Mouse (Mus musculus) heart, embryonic 14.5 days (tissue): ENCODE results near the gene Fbrsl1. TPM values are rescaled to one million over a fixed set of nuclear protein-coding genes. Genes with fewer than 3 reads are reported as not detected.

ENCODE experiments used
- ATAC-seq: fragments of 200-750 bp; cut with Nextera tagmentation; 2 replicates; pipeline ENCODE4 v1.8.0; 2017; ENCODE audit warnings: low read depth, moderate TSS enrichment; ENCODE audit not compliant: insufficient number of reproducible peaks, insufficient read depth, low FRiP score
- H3K27ac ChIP-seq, 2 experiments: fragments of 200-500 bp in 1 of 2; fragments of 300-500 bp in 1 of 2; sonication (generic) in 1 of 2; replicated peaks in 1 of 2; 2 replicates each; pipeline ENCODE4 v1.5.1; 2012 to 2014; ENCODE audit warnings: low read depth in 2 of 2, low read length in 2 of 2, control low read depth in 1 of 2, mild to moderate bottlenecking in 1 of 2, mixed read lengths in 1 of 2; ENCODE audit not compliant: control insufficient read depth in 1 of 2, insufficient read depth in 1 of 2
- H3K27me3 ChIP-seq: fragments of 300-500 bp; sonication (generic); 2 replicates; pipeline ENCODE4 v1.6.1; 2014; ENCODE audit warnings: mild to moderate bottlenecking, low read length, control low read depth; ENCODE audit not compliant: control insufficient read depth, insufficient read depth
- H3K36me3 ChIP-seq: fragments of 300-500 bp; sonication (generic); 2 replicates; pipeline ENCODE4 v1.6.1; 2014; ENCODE audit warnings: mild to moderate bottlenecking, control low read depth, low read length, mixed read lengths; ENCODE audit not compliant: control insufficient read depth, insufficient read depth
- H3K4me1 ChIP-seq, 2 experiments: fragments of 200-500 bp in 1 of 2; fragments of 300-500 bp in 1 of 2; sonication (generic) in 1 of 2; 2 replicates each; pipeline ENCODE4 v1.6.1; 2012 to 2014; ENCODE audit warnings: low read length in 2 of 2, control low read depth in 1 of 2, mixed read lengths in 1 of 2; ENCODE audit not compliant: control insufficient read depth in 2 of 2, insufficient read depth in 2 of 2
- H3K4me2 ChIP-seq: fragments of 300-500 bp; sonication (generic); 2 replicates; pipeline ENCODE4 v1.6.1; 2014; ENCODE audit warnings: mild to moderate bottlenecking, low read length
- H3K4me3 ChIP-seq, 2 experiments: fragments of 200-500 bp in 1 of 2; fragments of 300-500 bp in 1 of 2; sonication (generic) in 1 of 2; 2 replicates each; pipeline ENCODE4 v1.5.1; 2012 to 2014; ENCODE audit warnings: low read length in 2 of 2, mild to moderate bottlenecking in 2 of 2, control low read depth in 1 of 2, low read depth in 1 of 2, moderate library complexity in 1 of 2; ENCODE audit not compliant: control insufficient read depth in 1 of 2, insufficient read depth in 1 of 2
- H3K9ac ChIP-seq: fragments of 300-500 bp; sonication (generic); 2 replicates; pipeline ENCODE4 v1.6.1; 2014; ENCODE audit warnings: mild to moderate bottlenecking, low read length
- H3K9me3 ChIP-seq: fragments of 300-500 bp; sonication (generic); 2 replicates; pipeline ENCODE4 v1.6.1; 2016; ENCODE audit warnings: low read length, control low read depth; ENCODE audit not compliant: control insufficient read depth
- WGBS: fragments of 180-500 bp; shearing (Covaris S2); extraction: QIAGEN DNeasy Blood & Tissue Kit; methylation state at CpG from one replicate; pipeline ENCODE4 v1.1.7; 2014; 5-methylcytosine and 5-hydroxymethylcytosine counted together
- polyA plus RNA-seq: library from polyadenylated mRNA; unstranded; fragments of >200 nt; fragmentation: Nextera tagmentation; extraction: Ambion mirVana; gene quantifications from 2 replicates; pipeline ENCODE4 v1.2.1, GENCODE M21; 2014

The Fbrsl1 gene
- polyA plus RNA-seq, 1 experiment from 2014 or later = 13.5 TPM

DNA sequence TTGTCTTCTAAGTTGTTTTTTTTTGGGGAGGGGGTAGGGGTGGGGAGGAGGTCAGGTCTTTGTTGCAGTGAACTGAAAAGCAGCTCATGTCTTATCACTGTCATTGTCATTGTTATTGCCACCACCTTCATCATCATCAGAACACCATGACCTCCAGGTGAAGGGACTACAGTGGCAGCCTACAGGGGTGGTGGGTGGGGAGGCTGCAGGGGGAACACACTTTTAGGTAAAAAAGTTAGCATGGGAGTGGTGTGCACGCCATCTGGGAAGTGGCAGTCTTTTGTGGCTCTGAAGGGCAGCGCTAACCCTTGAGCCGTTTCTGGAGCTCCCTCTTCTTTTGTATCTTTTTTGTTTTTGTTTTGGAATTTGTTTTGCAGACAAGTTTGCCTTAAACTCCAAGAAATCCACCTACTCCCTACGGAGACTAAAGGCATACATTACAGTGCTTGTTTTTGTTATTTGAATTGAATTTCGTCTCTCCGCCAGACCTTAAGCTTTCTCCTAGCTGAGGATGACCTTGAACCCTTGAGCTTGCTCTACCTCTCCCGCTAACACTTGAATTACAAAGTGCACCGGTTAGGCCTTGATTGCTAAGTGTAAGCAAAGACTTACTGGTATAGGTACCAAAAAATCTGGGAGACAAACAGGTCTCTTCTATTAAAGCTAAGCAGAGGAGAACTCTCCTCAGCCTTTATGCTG, 21.1 kb upstream of the Fbrsl1 start:
- 72% methylated on average over 8 of the region's 8 CpGs for WGBS
- Histone ChIP-seq H3K27ac (no peak overlapping the region), H3K4me3 (no peak overlapping the region), H3K4me2 (no peak overlapping the region), H3K9me3 (no peaks in the 10 kb centered on the region), H3K9ac (no peak overlapping the region), H3K4me1 (peaks cover 0 to 6% of the 10 kb centered on the region in 2 experiments; a peak in 2 of 4 replicates), H3K36me3 (no peaks in the 10 kb centered on the region), H3K27me3 (no peaks in the 10 kb centered on the region)
- no peak for ATAC-seq

DNA sequence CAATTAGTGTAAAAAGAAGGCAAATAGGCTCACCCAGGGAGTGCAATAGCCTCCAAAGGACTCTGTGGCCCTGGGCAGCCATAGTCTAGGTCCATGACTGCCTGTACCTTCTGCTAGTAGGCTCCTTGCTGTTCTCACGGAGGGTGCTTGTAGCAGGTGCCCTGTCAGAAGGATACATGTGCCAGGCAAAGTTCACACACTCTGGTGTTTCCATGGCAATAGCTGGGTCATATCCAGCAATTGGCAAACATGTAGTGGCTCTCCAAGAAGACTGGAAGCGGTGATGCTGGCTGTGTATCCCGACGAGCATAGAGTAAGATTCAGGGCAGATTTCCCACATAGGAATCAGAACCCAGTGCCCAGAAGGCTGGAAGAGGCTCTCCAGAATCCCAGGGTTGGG, 20.0 kb upstream of the Fbrsl1 start:
- Histone ChIP-seq H3K36me3 (no peaks in the 10 kb centered on the region), H3K27me3 (no peaks in the 10 kb centered on the region), H3K4me1 (peaks cover 0 to 6% of the 10 kb centered on the region in 2 experiments; a peak in 2 of 4 replicates), H3K27ac (no peak overlapping the region), H3K4me3 (no peak overlapping the region), H3K4me2 (no peak overlapping the region), H3K9ac (no peak overlapping the region), H3K9me3 (no peaks in the 10 kb centered on the region)
- WGBS = 82% methylated on average over 4 of the region's 4 CpGs
- ATAC-seq = no peak

DNA sequence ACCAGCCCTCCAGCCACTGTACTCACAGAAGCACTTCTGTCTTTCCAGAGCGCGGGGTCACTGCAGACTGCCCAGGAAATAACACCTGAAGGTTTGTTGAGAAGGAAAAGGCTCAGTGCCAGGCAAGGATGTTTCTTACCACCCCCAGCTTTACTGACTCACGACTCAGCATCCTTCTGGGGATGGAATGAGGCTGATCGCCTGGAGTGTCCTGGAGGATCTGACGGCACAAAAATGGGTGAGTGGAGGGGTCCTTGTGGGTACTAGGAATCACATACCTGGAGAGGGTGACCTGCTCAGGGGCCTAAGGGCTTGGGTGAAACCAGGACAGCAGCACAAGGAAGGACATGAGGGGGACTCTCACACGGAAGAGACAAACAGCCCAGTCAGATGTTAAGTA, 19.4 kb upstream of the Fbrsl1 start:
- Histone ChIP-seq H3K9ac (no peak overlapping the region), H3K27me3 (no peaks in the 10 kb centered on the region), H3K36me3 (no peaks in the 10 kb centered on the region), H3K9me3 (no peaks in the 10 kb centered on the region), H3K4me3 (no peak overlapping the region), H3K4me2 (no peak overlapping the region), H3K27ac (no peak overlapping the region), H3K4me1 (peaks cover 0 to 6% of the 10 kb centered on the region in 2 experiments; a peak in 2 of 4 replicates)
- no peak for ATAC-seq
- 68% methylated on average over 6 of the region's 6 CpGs for WGBS

DNA sequence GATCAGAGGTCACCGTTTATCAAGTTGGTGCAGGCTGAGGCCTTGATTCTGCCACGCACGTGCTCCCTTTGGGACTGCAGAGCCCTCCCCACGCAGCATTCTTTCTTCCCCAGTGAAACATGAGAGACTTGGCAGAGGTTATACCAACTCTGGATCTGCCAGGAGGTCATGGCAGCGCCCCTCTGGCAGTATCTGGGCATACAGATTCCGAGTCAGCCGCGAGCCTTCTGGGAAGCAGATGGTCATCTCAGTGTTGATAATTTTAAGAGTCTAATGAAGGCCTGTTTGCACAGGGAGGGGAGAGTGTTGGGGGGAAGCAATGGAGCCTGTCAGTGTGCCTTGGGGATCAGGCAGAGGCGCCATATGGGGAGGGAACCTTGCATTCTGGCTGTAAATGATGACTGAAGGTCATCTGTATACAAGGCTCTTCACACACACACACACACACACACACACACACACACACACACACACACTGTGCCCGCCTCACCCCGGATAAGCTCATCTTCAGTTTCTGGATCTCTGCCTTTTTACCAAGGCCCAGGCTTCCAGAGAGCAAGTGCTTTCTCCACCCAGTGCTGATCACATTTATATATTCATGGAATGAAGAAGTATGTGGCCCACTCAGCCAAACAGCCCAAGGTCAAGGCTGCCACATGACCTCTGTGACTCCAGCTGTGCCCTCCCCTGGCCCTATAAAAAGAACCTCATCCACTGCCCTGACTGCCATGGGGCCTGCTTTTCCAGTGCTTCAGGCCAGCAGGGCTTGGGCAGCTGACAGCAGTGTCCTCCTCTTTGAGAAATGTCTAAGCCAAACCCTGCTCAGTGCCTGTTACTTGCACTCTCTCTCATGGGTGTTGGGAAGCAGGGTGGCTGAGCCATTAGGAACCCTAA, 18.5 kb upstream of the Fbrsl1 start:
- WGBS = 66% methylated on average over 11 of the region's 11 CpGs
- Histone ChIP-seq H3K4me1 (peaks cover 0 to 6% of the 10 kb centered on the region in 2 experiments; a peak in 2 of 4 replicates), H3K4me2 (no peak overlapping the region), H3K4me3 (no peak overlapping the region), H3K9me3 (no peaks in the 10 kb centered on the region), H3K27ac (no peak overlapping the region), H3K27me3 (no peaks in the 10 kb centered on the region), H3K36me3 (no peaks in the 10 kb centered on the region), H3K9ac (no peak overlapping the region)
- ATAC-seq = no peak

DNA sequence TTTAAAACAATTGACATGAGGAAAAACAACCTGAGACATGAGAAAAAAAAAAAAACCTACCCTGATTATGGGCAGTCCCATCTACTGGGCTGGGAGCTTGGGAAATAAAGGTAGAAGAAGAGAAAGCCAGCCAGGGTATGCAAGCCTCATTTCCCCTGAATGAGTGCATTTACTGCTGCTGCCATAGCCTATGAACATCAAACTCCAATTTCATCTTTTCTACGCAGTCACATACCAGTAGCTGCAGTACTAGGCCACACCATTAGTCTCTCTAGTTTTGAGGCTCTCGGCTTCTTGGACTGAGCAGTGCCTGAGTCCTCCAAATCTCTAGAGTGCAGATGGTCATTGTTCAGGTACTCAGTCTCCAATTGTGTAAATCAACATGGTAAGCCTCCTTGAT, 14.3 kb upstream of the Fbrsl1 start:
- H3K36me3 ChIP-seq = no peaks in the 10 kb centered on the region
- H3K4me2 ChIP-seq = no peak overlapping the region
- no peak for ATAC-seq
- H3K9ac ChIP-seq = no peak overlapping the region
- no peak overlapping the region for H3K4me3 ChIP-seq
- whole genome bisulfite sequencing = 82% methylated on average over 2 of the region's 2 CpGs
- H3K27ac ChIP-seq = no peak overlapping the region
- no peaks in the 10 kb centered on the region for H3K9me3 ChIP-seq
- H3K4me1 ChIP-seq = peaks cover 3 to 6% of the 10 kb centered on the region in 2 experiments; a peak in 3 of 4 replicates
- no peaks in the 10 kb centered on the region for H3K27me3 ChIP-seq

DNA sequence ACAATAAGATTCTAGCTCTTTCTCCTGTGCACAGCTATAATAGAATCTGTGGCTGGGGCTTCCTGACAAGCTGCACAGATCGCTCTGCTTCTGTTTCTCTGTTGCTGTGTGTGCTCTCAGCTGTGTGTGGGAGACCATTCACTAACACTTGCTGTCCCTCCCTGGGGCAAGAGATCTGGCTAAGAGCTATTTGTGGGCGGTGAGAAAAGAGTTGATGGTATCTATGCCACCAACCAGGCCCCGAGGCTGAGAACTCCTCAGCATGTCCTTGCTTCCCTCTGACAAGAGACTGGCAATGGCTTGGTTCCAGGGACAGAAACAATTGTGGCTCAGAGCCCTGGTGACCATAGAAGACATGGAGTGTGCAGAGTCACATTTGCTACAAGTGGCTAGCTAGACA, 10.6 kb upstream of the Fbrsl1 start:
- H3K27me3 ChIP-seq = no peaks in the 10 kb centered on the region
- no peak overlapping the region for H3K9ac ChIP-seq
- no peaks in the 10 kb centered on the region for H3K9me3 ChIP-seq
- H3K4me1 ChIP-seq = peaks cover 0 to 3% of the 10 kb centered on the region in 2 experiments; a peak in 1 of 4 replicates
- no peak overlapping the region for H3K4me2 ChIP-seq
- H3K36me3 ChIP-seq = no peaks in the 10 kb centered on the region
- no peak overlapping the region for H3K27ac ChIP-seq
- no peak for ATAC-seq
- 36% methylated on average over 3 of the region's 3 CpGs for WGBS
- H3K4me3 ChIP-seq = no peak overlapping the region

DNA sequence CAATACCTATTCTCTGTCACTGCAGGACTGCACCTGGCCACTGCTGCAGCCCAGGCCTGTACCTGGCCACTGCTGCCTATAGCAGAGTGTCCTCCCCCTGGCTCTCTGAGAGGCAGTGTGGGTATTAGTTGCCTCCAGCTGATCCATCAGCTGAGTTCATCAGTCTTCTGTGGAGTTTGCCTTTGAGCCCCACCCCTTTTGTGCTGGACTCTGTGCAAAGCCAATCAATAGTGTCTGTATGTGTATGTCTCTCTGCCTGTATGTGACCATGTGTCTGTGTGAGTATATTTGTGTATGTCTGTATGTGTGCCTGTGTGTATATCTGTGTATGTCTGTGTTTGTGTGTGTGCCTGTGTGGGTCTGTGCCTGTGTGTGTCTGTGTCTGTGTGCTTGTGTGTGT, 7.0 kb upstream of the Fbrsl1 start:
- H3K4me3 ChIP-seq = no peak overlapping the region
- no peak overlapping the region for H3K4me2 ChIP-seq
- no peaks in the 10 kb centered on the region for H3K36me3 ChIP-seq
- H3K27ac ChIP-seq = no peak overlapping the region
- no peaks in the 10 kb centered on the region for H3K9me3 ChIP-seq
- H3K27me3 ChIP-seq = no peaks in the 10 kb centered on the region
- peaks cover 0 to 3% of the 10 kb centered on the region in 2 experiments; a peak in 1 of 4 replicates for H3K4me1 ChIP-seq
- ATAC-seq = no peak
- no peak overlapping the region for H3K9ac ChIP-seq
